Mouse (Mus musculus): Measurements from ENCODE around the gene Vmn1r41.

Gene Vmn1r41

DNA sequence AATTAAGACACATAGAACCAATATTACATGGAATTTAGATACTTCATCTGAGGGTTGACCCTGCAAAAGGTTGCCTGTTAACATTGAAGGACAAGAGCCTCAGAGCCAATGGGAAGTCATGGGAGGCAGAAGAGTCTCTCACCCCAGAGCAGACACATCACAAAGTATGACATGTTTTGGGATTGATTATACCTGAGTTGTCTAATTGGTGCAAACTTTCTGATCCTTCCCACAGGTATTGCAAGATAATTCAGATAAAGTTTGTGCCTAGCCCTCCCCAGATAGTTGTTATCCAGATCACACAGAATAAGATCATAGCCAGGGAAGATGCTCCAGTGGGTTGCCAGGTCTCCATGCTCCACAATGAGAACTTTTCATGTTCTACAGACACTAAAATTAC lies at the start of gene Vmn1r41:
Vmn1r41 (plus strand) TSS at position 301 of the 400 bp plus-strand sequence.
- CTCF ChIA-PET, result no interaction called here

DNA sequence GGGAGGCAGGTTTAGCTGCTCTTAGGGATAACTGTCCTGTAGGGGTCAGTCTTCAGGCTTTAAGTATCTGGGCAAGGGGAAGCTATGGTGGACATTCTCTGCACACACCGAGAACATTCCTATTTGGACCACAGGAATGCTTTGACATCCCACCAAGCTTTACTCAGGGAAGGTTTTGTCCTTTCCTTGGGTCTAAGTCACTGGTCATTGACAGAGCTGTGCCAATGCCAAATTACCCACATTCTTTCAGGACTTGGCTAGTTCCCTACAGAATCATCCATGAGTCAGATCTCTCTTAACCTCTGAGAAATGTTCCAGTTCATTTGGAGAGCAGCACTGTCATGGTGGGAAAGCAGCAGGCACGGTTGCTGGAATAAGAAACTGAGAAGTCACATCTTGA lies 33.9 kb upstream of the Vmn1r41 start:
- CTCF ChIA-PET, result no interaction called here

DNA sequence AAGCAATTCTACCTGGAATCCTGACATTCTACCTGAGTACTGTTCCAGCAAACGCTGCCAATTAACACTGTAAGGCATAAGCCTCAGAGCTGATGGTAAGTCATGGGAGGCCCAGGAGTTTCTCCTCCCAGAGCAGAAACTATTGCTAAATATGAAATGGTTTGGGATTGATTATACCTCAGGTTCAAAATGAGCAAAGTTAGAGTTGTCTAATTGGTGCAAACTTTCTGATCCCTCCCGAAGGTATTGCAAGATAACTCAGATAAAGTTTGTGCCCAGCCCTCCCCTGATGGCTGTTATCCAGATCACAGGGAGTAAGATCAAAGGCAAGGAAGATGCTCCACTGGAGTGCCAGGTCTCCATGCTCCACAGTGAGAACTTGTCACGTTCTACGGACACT lies 33.3 kb upstream of the Vmn1r41 start, which contains the start of gene Vmn1r40:
Vmn1r40 (plus strand) TSS at position 301 of the 400 bp plus-strand sequence.
- CTCF ChIA-PET, result no interaction called here

DNA sequence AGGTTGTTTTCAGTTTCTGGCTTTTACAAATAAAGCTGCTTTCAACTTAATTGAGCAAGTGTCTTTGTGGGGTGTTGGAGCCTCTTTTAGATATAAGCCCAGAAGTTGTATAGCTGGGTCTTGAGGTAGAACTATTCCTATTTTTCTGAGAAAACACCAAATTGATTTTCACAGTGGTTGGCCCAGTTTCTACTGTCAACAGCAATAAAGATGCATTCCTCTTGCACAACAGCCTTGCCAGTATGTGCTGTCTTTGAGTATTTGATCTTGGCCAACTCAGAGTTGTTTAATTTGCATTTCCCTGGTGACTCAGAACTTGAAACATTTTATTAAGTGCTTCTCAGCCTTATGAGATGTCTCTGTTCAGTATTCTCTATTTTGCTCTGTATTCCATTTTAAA lies 22.5 kb upstream of the Vmn1r41 start:
- CTCF ChIA-PET, result no interaction called here

DNA sequence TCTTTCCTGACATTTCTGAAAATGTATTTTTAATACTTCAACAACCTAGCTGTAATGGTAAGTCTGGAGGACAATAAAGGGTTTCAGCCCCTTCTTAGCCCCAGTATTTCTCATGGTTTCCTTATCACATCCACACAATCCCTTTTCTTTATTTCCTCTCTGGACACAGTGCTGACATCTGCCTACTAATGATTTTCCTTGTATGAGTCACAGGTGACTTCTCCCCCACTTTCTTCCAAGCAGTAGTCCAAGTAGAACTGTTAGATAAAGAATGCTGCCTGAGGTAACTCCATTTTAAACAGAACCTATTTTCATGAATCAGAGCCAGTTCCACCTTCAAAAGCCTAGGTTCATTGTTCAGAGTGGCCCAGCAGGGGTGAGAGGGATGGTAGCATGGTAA lies 2.2 kb downstream of the Vmn1r41 start:
- CTCF ChIA-PET, result no interaction called here

DNA sequence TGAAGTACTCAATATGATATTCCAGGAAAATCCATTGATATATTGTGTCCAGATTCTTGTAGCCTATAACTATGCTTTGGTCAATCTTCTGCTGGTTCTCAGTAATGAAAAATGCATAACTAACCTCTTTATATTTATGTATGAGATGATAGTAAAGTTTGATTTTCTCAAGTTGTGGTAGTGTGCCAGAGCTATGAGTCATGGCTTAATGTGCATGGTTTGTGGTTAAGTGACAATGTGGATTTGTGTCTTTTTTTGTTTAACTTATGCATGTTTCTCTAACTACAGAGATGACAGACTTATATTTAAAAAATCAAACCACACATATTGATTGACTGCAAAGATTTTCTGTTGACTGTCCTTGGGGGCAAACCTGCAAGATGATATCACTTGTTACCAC lies 49.7 kb downstream of the Vmn1r41 start:
- CTCF ChIA-PET, result no interaction called here

Data from spleen, embryonic (tissue).